In the genomic region with DNA sequence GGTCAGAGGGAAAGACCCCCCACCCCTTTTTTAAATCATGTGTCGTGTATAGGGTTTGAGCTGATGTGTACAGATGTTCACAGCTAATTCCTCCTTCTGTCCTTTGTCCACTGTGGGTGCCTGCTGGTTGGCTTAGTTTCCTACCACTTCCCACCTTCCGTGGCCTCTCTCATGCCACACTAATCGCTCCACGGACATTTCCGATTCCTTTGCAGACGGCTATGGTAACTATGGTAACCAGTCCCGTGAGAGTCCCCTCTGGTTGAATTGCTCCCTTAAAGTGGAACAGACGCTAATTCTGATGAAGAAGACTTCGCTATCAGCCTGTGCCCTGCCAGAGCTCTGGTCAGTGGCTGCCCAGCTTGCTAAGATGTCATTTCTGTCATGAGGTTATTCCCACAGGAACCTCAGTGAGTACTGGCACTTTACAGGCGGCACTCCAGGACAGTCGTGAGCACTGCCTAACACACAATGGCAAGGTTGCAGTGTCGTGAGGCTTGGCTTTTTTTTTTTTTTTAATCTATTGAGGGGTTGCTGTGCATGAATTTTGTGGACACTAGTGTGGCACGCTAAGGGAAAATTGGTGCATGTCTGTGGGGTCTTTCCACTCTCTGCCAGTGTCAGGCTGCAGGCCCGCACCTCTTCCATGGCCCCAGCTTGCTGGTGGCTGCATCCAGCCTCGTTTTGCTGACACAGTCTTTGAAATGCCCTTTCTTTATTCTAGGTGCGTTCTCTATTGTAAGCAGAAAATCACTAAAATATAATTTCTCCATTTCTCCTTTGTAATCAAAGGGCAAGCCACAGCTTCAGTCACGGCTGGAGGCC, we compare ENCODE assay signal across 12 mouse cellular contexts.
DNase-seq lines count a peak whose midpoint lies in the region; ATAC-seq and TF ChIP-seq lines count a peak whose summit lies in the region.
"Had no signal": no experiment of that assay in that cellular context is flagged by ENCODE, and none has a peak within 500 bp of the region (broad histone marks: within the 10 kb centered on the region; RNA-seq: fewer than 3 reads in every experiment).

No protein-coding gene starts in this region.

- peaks cover 4% of the 10 kb centered on the region; the same call in 1 of the 2 replicates for H3K9me3 ChIP-seq in limb, embryonic 14.5 days (ENCODE audit: control insufficient read depth, low read length)

- ATAC-seq in limb, embryonic 14.5 days (ENCODE audit: low FRiP score, low read depth) = no peak
- ATAC-seq: Patski had no signal

- 41% methylated on average over 17 of the region's 17 CpGs for WGBS in limb, embryonic 14.5 days

- TF ChIP-seq CTCF in testis, adult 2 months (IDR thresholded peaks at IDR 0.05; ENCODE audit: control insufficient read depth, insufficient read depth, insufficient replicate concordance, low read depth, low read length) = no peak

- H3K9ac ChIP-seq in limb, embryonic 14.5 days (ENCODE audit: low read depth, low read length, severe bottlenecking) = no peak overlapping the region

- peak; percentile 12 for DNase-seq in adrenal gland, postnatal 14 days
- DNase-seq in adrenal gland, adult (ENCODE audit: inconsistent age in 2 of 2, low spot score in 1 of 2) = no peak
- no peak for DNase-seq in testis, postnatal 14 days (ENCODE audit: low spot score)
- DNase-seq in limb, embryonic 14.5 days (ENCODE audit: low spot score) = peak; percentile 61
- peak; percentile 8 for DNase-seq in retina, postnatal 7 days (ENCODE audit: low read depth, low spot score)
- DNase-seq in MN1 (ENCODE audit: low spot score) = no peak
- no peak for DNase-seq in thymus, postnatal 36 days
- DNase-seq: cerebellum, adult 9-10 months; gastrocnemius, postnatal 36 days had no signal

- H3K4me3 ChIP-seq in testis, adult 2 months (ENCODE audit: control insufficient read depth, low read depth, low read length) = peak overlapping the region; percentile 71
- H3K4me3 ChIP-seq in limb, embryonic 14.5 days (replicated peaks; ENCODE audit: low read length) = no peak overlapping the region
- H3K4me3 ChIP-seq: megakaryocyte, embryonic 14.5 days had no signal

- peaks cover 9% of the 10 kb centered on the region for H3K4me1 ChIP-seq in testis, adult 2 months (ENCODE audit: control insufficient read depth, insufficient read depth, low read length)
- peaks cover 17% of the 10 kb centered on the region for H3K4me1 ChIP-seq in limb, embryonic 14.5 days (ENCODE audit: control insufficient read depth, insufficient read depth, low read length)
- H3K4me1 ChIP-seq: megakaryocyte, embryonic 14.5 days had no signal

- no peaks in the 10 kb centered on the region for H3K36me3 ChIP-seq in testis, adult 2 months (ENCODE audit: control insufficient read depth, insufficient read depth, low read length)
- H3K36me3 ChIP-seq in limb, embryonic 14.5 days (ENCODE audit: control insufficient read depth, insufficient read depth, low read length) = no peaks in the 10 kb centered on the region

- no peak for TF ChIP-seq POLR2A in testis, adult 2 months (IDR thresholded peaks at IDR 0.05; ENCODE audit: control insufficient read depth, low read depth, low read length)
- TF ChIP-seq POLR2A in limb, embryonic 14.5 days (IDR thresholded peaks at IDR 0.05; ENCODE audit: borderline replicate concordance, extremely low read depth, insufficient read depth, insufficient read length) = no peak

- no peaks in the 10 kb centered on the region for H3K27me3 ChIP-seq in testis, adult 2 months (ENCODE audit: control insufficient read depth, insufficient read depth, low read length)
- H3K27me3 ChIP-seq in limb, embryonic 14.5 days (ENCODE audit: control insufficient read depth, insufficient read depth, low read length) = no peaks in the 10 kb centered on the region
- H3K27me3 ChIP-seq: megakaryocyte, embryonic 14.5 days; Patski had no signal

- H3K27ac ChIP-seq in testis, adult 2 months (ENCODE audit: control insufficient read depth, insufficient read depth, low read depth, low read length) = no peak overlapping the region
- no peak overlapping the region for H3K27ac ChIP-seq in limb, embryonic 14.5 days (replicated peaks; ENCODE audit: low read depth, low read length)

- no peak overlapping the region for H3K4me2 ChIP-seq in limb, embryonic 14.5 days (replicated peaks; ENCODE audit: low read depth, low read length, severe bottlenecking)

Comparison
In these comparisons a context has a peak if more than half of its experiments do, and no peak if none do; other contexts are left out.
1. DNase-seq: peak in adrenal gland, postnatal 14 days (single experiment), limb, embryonic 14.5 days (single experiment) and retina, postnatal 7 days (single experiment); none in adrenal gland, adult (0 of 2), testis, postnatal 14 days (single experiment), MN1 (single experiment) and thymus, postnatal 36 days (0 of 2).